Mouse (Mus musculus): ENCODE data around the gene Vsig8. TPM values are rescaled to one million over a fixed set of nuclear protein-coding genes. Genes with fewer than 3 reads are reported as not detected.

Vsig8 gene
- polyA plus RNA-seq, 1 experiment from 2014 or later, result not detected

- ATAC-seq, result no peak
- Histone ChIP-seq H3K36me3 (no peaks in the 10 kb centered on the region), H3K27me3 (replicated peaks) (no peaks in the 10 kb centered on the region), H3K9me3 (replicated peaks) (no peaks in the 10 kb centered on the region), H3K4me3 (no peak within 1 kb of the TSS), H3K4me1 (no peaks in the 10 kb centered on the region), H3K27ac (no peak within 1 kb of the TSS), H3K4me2 (no peak within 1 kb of the TSS), H3K9ac (no peak within 1 kb of the TSS)
- 13% methylated on average over 1 of the region's 1 CpGs for WGBS (ENCODE audit: insufficient replicate concordance)
Observed at GRCm38 (mm10) chr1:172602326-172602725, 46.6 kb downstream of the Vsig8 start, which contains the start of gene Fcrl6. Gene Fcrl6 (minus strand): TSS chr1:172602551.

DNA sequence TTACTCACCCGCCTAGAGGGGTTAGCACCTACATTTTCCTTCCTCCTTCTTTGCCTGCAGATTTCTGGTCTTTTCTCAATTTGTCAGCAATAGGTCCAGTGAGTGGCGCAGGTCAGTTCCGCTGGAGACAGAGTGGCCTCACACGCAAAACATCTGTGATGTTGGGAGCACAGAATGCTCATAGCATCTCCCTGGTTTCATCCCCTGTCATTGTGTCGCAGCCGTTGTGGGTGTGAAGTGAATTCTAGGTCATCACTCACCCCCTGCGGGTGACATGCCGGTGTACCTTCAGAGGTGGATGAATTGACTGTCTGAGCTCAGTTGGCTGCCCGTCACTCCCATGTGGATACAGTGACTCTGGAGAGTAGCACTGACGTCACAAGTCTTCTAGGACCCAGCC lies 55.6 kb downstream of the Vsig8 start:
- Histone ChIP-seq H3K4me2 (no peak overlapping the region), H3K4me1 (no peaks in the 10 kb centered on the region), H3K9me3 (replicated peaks) (no peaks in the 10 kb centered on the region), H3K27ac (no peak overlapping the region), H3K36me3 (no peaks in the 10 kb centered on the region), H3K27me3 (replicated peaks) (peaks cover 13% of the 10 kb centered on the region), H3K4me3 (no peak overlapping the region), H3K9ac (no peak overlapping the region)
- WGBS (ENCODE audit: insufficient replicate concordance), result 62% methylated on average over 10 of the region's 10 CpGs
- no peak for ATAC-seq

GRCm38 (mm10) chr1:172612745-172613144 lies 57.0 kb downstream of the Vsig8 start:
- no peak overlapping the region for H3K27ac ChIP-seq
- WGBS (ENCODE audit: insufficient replicate concordance), result 33% methylated on average over 1 of the region's 1 CpGs
- no peak overlapping the region for H3K4me3 ChIP-seq
- H3K36me3 ChIP-seq, result no peaks in the 10 kb centered on the region
- H3K27me3 ChIP-seq (replicated peaks), result peaks cover 24% of the 10 kb centered on the region
- no peak overlapping the region for H3K4me2 ChIP-seq
- H3K9ac ChIP-seq, result no peak overlapping the region
- no peaks in the 10 kb centered on the region for H3K9me3 ChIP-seq (replicated peaks)
- no peaks in the 10 kb centered on the region for H3K4me1 ChIP-seq
- no peak for ATAC-seq

Other genes starting within 250 kb of the Vsig8 start
- gene Kcnj9, start 226.6 kb upstream of the Vsig8 start, polyA plus RNA-seq (2016; fragmentation: Nextera tagmentation; extraction: Ambion mirVana), result not detected in 2 replicates
- gene Kcnj10, start 214.7 kb upstream of the Vsig8 start, polyA plus RNA-seq (2016; fragmentation: Nextera tagmentation; extraction: Ambion mirVana), result 0.02 and 0.07 TPM in 2 replicates
- gene Pigm, start 179.4 kb upstream of the Vsig8 start, polyA plus RNA-seq (2016; fragmentation: Nextera tagmentation; extraction: Ambion mirVana), result 4.3 TPM in 2 replicates
- gene Slamf9, start 80.6 kb upstream of the Vsig8 start, polyA plus RNA-seq (2016; fragmentation: Nextera tagmentation; extraction: Ambion mirVana), result 1.1 and 1.3 TPM in 2 replicates
- 3.9 and 4.2 TPM in 2 replicates for gene Igsf9, start 74.2 kb upstream of the Vsig8 start, polyA plus RNA-seq (2016; fragmentation: Nextera tagmentation; extraction: Ambion mirVana)
- 177 and 178 TPM in 2 replicates for gene Tagln2, start 55.9 kb upstream of the Vsig8 start, polyA plus RNA-seq (2016; fragmentation: Nextera tagmentation; extraction: Ambion mirVana)
- 0.55 and 0.79 TPM in 2 replicates for gene Cfap45, start 35.1 kb upstream of the Vsig8 start, polyA plus RNA-seq (2016; fragmentation: Nextera tagmentation; extraction: Ambion mirVana)
- gene Slamf8, start 34.6 kb downstream of the Vsig8 start, polyA plus RNA-seq (2016; fragmentation: Nextera tagmentation; extraction: Ambion mirVana), result not detected in 2 replicates
- gene Fcrl6, start 46.6 kb downstream of the Vsig8 start, polyA plus RNA-seq (2016; fragmentation: Nextera tagmentation; extraction: Ambion mirVana), result not detected in 2 replicates
- gene Dusp23, start 77.0 kb downstream of the Vsig8 start, polyA plus RNA-seq (2016; fragmentation: Nextera tagmentation; extraction: Ambion mirVana), result 4.3 and 5.0 TPM in 2 replicates
- 8.9 and 9.1 TPM in 2 replicates for gene Crp, start 142.1 kb downstream of the Vsig8 start, polyA plus RNA-seq (2016; fragmentation: Nextera tagmentation; extraction: Ambion mirVana)